Mouse (Mus musculus) inflammation-experienced regulatory T-cells (primary cell): Measurements from ENCODE around the gene Ptgis. TPM values are rescaled to one million over a fixed set of nuclear protein-coding genes. Genes with fewer than 3 reads are reported as not detected.

Experiments
- polyA plus RNA-seq, 2 experiments: library from polyadenylated mRNA; unstranded; fragments of 100-300 nt; shearing (Covaris generic); gene quantifications; one replicate each; pipeline ENCODE4 v1.2.1; 2017

The Ptgis gene
- under 1 TPM in 1 of 2 experiments, not detected in 1; 0.71 TPM for polyA plus RNA-seq

GRCm38 (mm10) chr2:167240008-167240964 is at the start of gene Ptgis:
Gene Ptgis, minus strand, starts transcription at chr2:167240604.

GRCm38 (mm10) chr2:167190076-167190399 is 50.4 kb downstream of the Ptgis start, which contains the start of gene Kcnb1:
Gene Kcnb1, minus strand, starts transcription at chr2:167190155.

Other genes with a start within 250 kb of the Ptgis start
- 10 to 100 TPM; 77.8 to 82.5 TPM for gene Stau1, start 244.3 kb downstream of the Ptgis start, polyA plus RNA-seq
- gene Ddx27, start 225.4 kb downstream of the Ptgis start, polyA plus RNA-seq: 10 to 100 TPM; 82.9 to 92.2 TPM
- 10 to 100 TPM; 44.4 to 49.7 TPM for gene Znfx1, start 177.6 kb downstream of the Ptgis start, polyA plus RNA-seq
- 1 to 10 TPM in 1 of 2 experiments, under 1 TPM in 1; 0.80 to 3.0 TPM for gene Kcnb1, start 50.4 kb downstream of the Ptgis start, polyA plus RNA-seq
- 10 to 100 TPM; 21.5 to 32.3 TPM for gene B4galt5, start 108.6 kb upstream of the Ptgis start, polyA plus RNA-seq
- 10 to 100 TPM; 59.6 to 78.9 TPM for gene Slc9a8, start 181.1 kb upstream of the Ptgis start, polyA plus RNA-seq